Mouse (Mus musculus): Measurements from ENCODE around the gene Cabp1.

GRCm38 (mm10) chr5:115207244-115207643 is 13.1 kb upstream of the Cabp1 start:
- TF ChIP-seq CTCF (IDR thresholded peaks at IDR 0.05; ENCODE audit: borderline replicate concordance, insufficient read depth, low read length) (no peak), POLR2A (IDR thresholded peaks at IDR 0.05; ENCODE audit: low read depth, low read length) (no peak)

Data from embryonic fibroblast, embryonic 13.5 days (primary cell).